Mouse (Mus musculus): Measurements from ENCODE around the gene Uty. TPM values are rescaled to one million over a fixed set of nuclear protein-coding genes. Genes with fewer than 3 reads are reported as not detected.

Gene Uty
- polyA plus RNA-seq (2017; shearing (Covaris generic)): 10 to 100 TPM; 31.5 to 35.4 TPM

DNA sequence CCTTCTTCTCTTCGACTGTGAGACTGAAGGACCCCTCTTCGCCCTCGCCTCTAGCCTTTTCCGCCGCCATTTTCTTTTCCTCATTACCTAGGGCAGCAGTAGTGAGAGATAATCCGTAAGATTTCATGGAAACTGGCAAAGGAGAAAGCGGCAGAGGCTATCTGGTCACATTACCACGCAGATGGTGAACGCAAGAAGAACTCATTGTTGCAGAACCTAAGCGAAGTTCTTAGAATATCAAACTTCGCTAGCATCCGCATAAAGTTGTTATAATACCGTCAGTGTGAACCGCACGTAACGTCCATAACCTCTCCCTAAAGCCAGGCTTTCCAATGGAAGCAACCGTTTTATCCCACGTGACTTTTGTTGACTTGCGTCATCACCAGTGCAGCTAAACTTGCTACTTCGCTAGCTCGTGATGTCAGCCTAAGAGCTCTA is at the start of gene Uty:
TSS of gene Uty (minus strand) at position 334 of the 438 bp plus-strand sequence.

GRCm38 (mm10) chrY:1286171-1286795 is 40.7 kb upstream of the Uty start, which contains the start of gene Ddx3y:
TSS of gene Ddx3y (minus strand) at chrY:1286629.

Other genes starting within 250 kb of the Uty start
- 100 to 1,000 TPM; 129 to 163 TPM for gene Eif2s3y, start 235.2 kb downstream of the Uty start, polyA plus RNA-seq (2017; shearing (Covaris generic))
- 10 to 100 TPM; 80.8 to 85.3 TPM for gene Ddx3y, start 40.9 kb upstream of the Uty start, polyA plus RNA-seq (2017; shearing (Covaris generic))
- gene Usp9y, start 214.0 kb upstream of the Uty start, polyA plus RNA-seq (2017; shearing (Covaris generic)): not detected

Measured in activated CD4-positive, CD25-positive, alpha-beta regulatory T cell (primary cell).